Mouse (Mus musculus): ENCODE data around the gene Slc30a10.

- TF ChIP-seq CEBPB (IDR thresholded peaks at IDR 0.05; ENCODE audit: insufficient read depth, poor library complexity, severe bottlenecking) (no peak), POLR2A (IDR thresholded peaks at IDR 0.05; ENCODE audit: insufficient read length, low read depth) (no peak)
These were observed 24.2 kb upstream of the Slc30a10 start for GRCm38 (mm10) chr1:185430488-185430887.
